Mouse (Mus musculus): ENCODE measurements around the gene Tifab. TPM values are rescaled to one million over a fixed set of nuclear protein-coding genes. Genes with fewer than 3 reads are reported as not detected.

The Tifab gene
- total and polyA plus RNA-seq, 3 experiments: 1.9 to 6.7 (median 4.7) TPM

DNA sequence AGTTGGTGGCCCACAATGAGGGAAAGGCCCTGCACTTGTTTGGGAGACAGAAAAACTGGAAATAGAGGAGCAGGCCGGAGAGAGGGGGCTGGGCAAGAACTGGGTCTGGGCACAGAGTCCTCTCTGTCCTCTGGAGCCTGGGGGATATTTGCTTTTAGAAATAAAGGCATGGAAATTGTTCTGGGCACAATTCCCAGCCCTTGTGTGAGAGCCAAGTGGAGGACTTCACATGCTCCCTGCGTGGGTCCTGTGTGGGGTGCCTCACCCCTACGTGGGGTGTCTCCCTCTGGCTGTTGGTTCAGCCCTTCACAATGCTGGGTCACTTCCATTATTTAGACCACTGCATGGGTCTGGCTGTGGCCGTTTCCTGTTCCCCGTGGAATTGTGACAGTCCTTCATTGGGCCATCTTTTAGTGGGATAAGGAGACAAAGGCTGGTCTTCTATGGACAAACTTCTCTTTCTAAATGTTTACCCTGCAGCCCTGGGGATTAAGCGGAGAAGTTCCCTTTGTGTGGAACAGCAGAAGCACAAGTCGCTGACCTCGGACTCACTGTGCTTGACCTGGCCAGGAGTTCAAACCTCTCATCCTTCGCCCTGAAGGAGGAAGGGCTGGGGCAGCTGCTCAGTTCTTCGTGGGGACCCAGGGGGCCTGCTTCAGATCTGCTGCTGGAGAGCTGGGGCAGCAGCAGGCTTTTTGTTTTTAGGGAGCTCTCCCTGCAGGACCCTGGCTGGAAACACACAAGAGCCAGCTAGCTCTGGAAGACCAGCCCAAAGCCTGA, 47.7 kb upstream of the Tifab start:
- no peak for DNase-seq (ENCODE audit: extremely low read depth)
- Histone ChIP-seq H3K4me2 (ENCODE audit: insufficient read depth, low read depth, poor library complexity, severe bottlenecking) (no peak overlapping the region), H3K27me3 (replicated peaks) (peaks cover 8% of the 10 kb centered on the region), H3K79me2 (replicated peaks; ENCODE audit: control insufficient read depth, extremely low read depth, insufficient read depth, poor library complexity, severe bottlenecking) (no peaks in the 10 kb centered on the region), H3K4me3 (replicated peaks in 1 of 3; ENCODE audit: low read depth in 2 of 3, low read length in 2 of 3, poor library complexity in 1 of 3) (no peak overlapping the region), H3K9ac (ENCODE audit: insufficient read depth, low read depth) (no peak overlapping the region), H3K4me1 (ENCODE audit: control insufficient read depth in 1 of 2, insufficient read depth in 2 of 2) (peaks cover 23 to 36% of the 10 kb centered on the region in 2 experiments), H3K36me3 (replicated peaks in 1 of 2; ENCODE audit: control insufficient read depth in 1 of 2, insufficient read depth in 1 of 2, low read length in 1 of 2) (no peaks in the 10 kb centered on the region), H3K27ac (ENCODE audit: insufficient read depth, low read depth) (no peak overlapping the region), H3K9me3 (replicated peaks; ENCODE audit: low read length) (no peaks in the 10 kb centered on the region)
- in situ Hi-C loops (cut with MboI; ENCODE audit: low pct_ligation_motif_present, low pct_unique_long_range_greater_than_20kb, low sequenced_read_pairs): no loop called here
- dilution Hi-C loops (cut with MboI; ENCODE audit: extremely low pct_ligation_motif_present, extremely low pct_unique_long_range_greater_than_20kb, low sequenced_read_pairs): no loop called here
- TF ChIP-seq MYC (IDR thresholded peaks at IDR 0.05; ENCODE audit: low read depth, low read length) (no peak), USF2 (conservative IDR thresholded peaks at IDR 0.05; ENCODE audit: low read depth, low read length) (no peak), MAFK (IDR thresholded peaks at IDR 0.05; ENCODE audit: insufficient replicate concordance, low read length) (no peak), NELFE (IDR thresholded peaks at IDR 0.05; ENCODE audit: low read depth, low read length) (no peak), KAT2A (IDR thresholded peaks at IDR 0.05; ENCODE audit: insufficient replicate concordance, low read length) (no peak), HCFC1 (IDR thresholded peaks at IDR 0.05; ENCODE audit: low read depth, low read length) (no peak), JUN (IDR thresholded peaks at IDR 0.05; ENCODE audit: insufficient read depth, low read depth, low read length) (no peak), MAX (IDR thresholded peaks at IDR 0.05; ENCODE audit: low read length) (no peak), POLR2AphosphoS2 (IDR thresholded peaks at IDR 0.05; ENCODE audit: low read depth, low read length) (no peak), JUND (conservative IDR thresholded peaks at IDR 0.05; ENCODE audit: low read depth, low read length) (no peak), ZMIZ1 (IDR thresholded peaks at IDR 0.05; ENCODE audit: low read depth, low read length) (no peak), EP300 (IDR thresholded peaks at IDR 0.05; ENCODE audit: low read length) (no peak), IRF4 (IDR thresholded peaks at IDR 0.05; ENCODE audit: low read depth, low read length) (no peak), SMC3 (IDR thresholded peaks at IDR 0.05; ENCODE audit: low read depth, low read length) (no peak), NRF1 (IDR thresholded peaks at IDR 0.05; ENCODE audit: low read depth, low read length) (no peak), ELF1 (IDR thresholded peaks at IDR 0.05; ENCODE audit: low read depth, low read length) (no peak)

- dilution Hi-C loops (cut with MboI; ENCODE audit: extremely low pct_ligation_motif_present, extremely low pct_unique_long_range_greater_than_20kb, low sequenced_read_pairs): no loop called here
- in situ Hi-C loops (cut with MboI; ENCODE audit: low pct_ligation_motif_present, low pct_unique_long_range_greater_than_20kb, low sequenced_read_pairs): no loop called here
- H3K79me2 ChIP-seq (replicated peaks; ENCODE audit: control insufficient read depth, extremely low read depth, insufficient read depth, poor library complexity, severe bottlenecking): no peaks in the 10 kb centered on the region
- H3K36me3 ChIP-seq (replicated peaks in 1 of 2; ENCODE audit: control insufficient read depth in 1 of 2, insufficient read depth in 1 of 2, low read length in 1 of 2): no peaks in the 10 kb centered on the region
- no peak overlapping the region for H3K9ac ChIP-seq (ENCODE audit: insufficient read depth, low read depth)
- H3K4me1 ChIP-seq (ENCODE audit: control insufficient read depth in 1 of 2, insufficient read depth in 2 of 2): peaks cover 23 to 36% of the 10 kb centered on the region in 2 experiments
- DNase-seq (ENCODE audit: extremely low read depth): peak; percentile 65
- H3K4me3 ChIP-seq (replicated peaks in 1 of 3; ENCODE audit: low read depth in 2 of 3, low read length in 2 of 3, poor library complexity in 1 of 3): no peak overlapping the region
- H3K9me3 ChIP-seq (replicated peaks; ENCODE audit: low read length): no peaks in the 10 kb centered on the region
- H3K4me2 ChIP-seq (ENCODE audit: insufficient read depth, low read depth, poor library complexity, severe bottlenecking): peak overlapping the region; percentile 13; the same call in 1 of the 2 replicates
- H3K27ac ChIP-seq (ENCODE audit: insufficient read depth, low read depth): no peak overlapping the region
- H3K27me3 ChIP-seq (replicated peaks): peaks cover 8% of the 10 kb centered on the region
- TF ChIP-seq JUND (conservative IDR thresholded peaks at IDR 0.05; ENCODE audit: low read depth, low read length) (no peak), ETS1 (conservative IDR thresholded peaks at IDR 0.05; ENCODE audit: low read depth, low read length) (no peak; the same call in 1 of the 2 replicates), UBTF (IDR thresholded peaks at IDR 0.05; ENCODE audit: low read depth, low read length) (no peak), MXI1 (IDR thresholded peaks at IDR 0.05; ENCODE audit: low read depth, low read length) (no peak), RCOR1 (conservative IDR thresholded peaks at IDR 0.05; ENCODE audit: low read depth, low read length) (no peak), SMC3 (IDR thresholded peaks at IDR 0.05; ENCODE audit: low read depth, low read length) (no peak), USF1 (IDR thresholded peaks at IDR 0.05; ENCODE audit: low read depth, low read length) (no peak), MEF2A (IDR thresholded peaks at IDR 0.05; ENCODE audit: borderline replicate concordance, low read depth, low read length) (0 out of 2 replicates have a peak, but pooled peaks have one; percentile 64), CTCF (conservative IDR thresholded peaks at IDR 0.05 in 1 of 2, IDR thresholded peaks at IDR 0.05 in 1 of 2; ENCODE audit: low read depth in 2 of 2, low read length in 2 of 2) (no peak), ZNF384 (IDR thresholded peaks at IDR 0.05; ENCODE audit: low read depth, low read length) (no peak), TBP (conservative IDR thresholded peaks at IDR 0.05; ENCODE audit: low read depth, low read length) (no peak), USF2 (conservative IDR thresholded peaks at IDR 0.05; ENCODE audit: low read depth, low read length) (no peak), NRF1 (IDR thresholded peaks at IDR 0.05; ENCODE audit: low read depth, low read length) (peak; percentile 78), GABPA (IDR thresholded peaks at IDR 0.05; ENCODE audit: insufficient replicate concordance, low read depth, low read length) (no peak), POLR2A (IDR thresholded peaks at IDR 0.05; ENCODE audit: low read depth, low read length) (no peak), JUN (IDR thresholded peaks at IDR 0.05; ENCODE audit: insufficient read depth, low read depth, low read length) (no peak), ZMIZ1 (IDR thresholded peaks at IDR 0.05; ENCODE audit: low read depth, low read length) (no peak), POLR2AphosphoS2 (IDR thresholded peaks at IDR 0.05; ENCODE audit: low read depth, low read length) (no peak), NELFE (IDR thresholded peaks at IDR 0.05; ENCODE audit: low read depth, low read length) (no peak), CHD2 (IDR thresholded peaks at IDR 0.05; ENCODE audit: low read length) (no peak), E2F4 (IDR thresholded peaks at IDR 0.05; ENCODE audit: insufficient replicate concordance, low read depth, low read length) (no peak), TCF12 (IDR thresholded peaks at IDR 0.05; ENCODE audit: low read depth, low read length) (peak; percentile 86), KAT2A (IDR thresholded peaks at IDR 0.05; ENCODE audit: insufficient replicate concordance, low read length) (no peak), MAFK (IDR thresholded peaks at IDR 0.05; ENCODE audit: insufficient replicate concordance, low read length) (no peak)
Measured at GRCm38 (mm10) chr13:56223625-56224024, 44.9 kb upstream of the Tifab start.

Measured in CH12.LX (cell line).